Mouse (Mus musculus): ENCODE results near the gene Olfr328. TPM values are rescaled to one million over a fixed set of nuclear protein-coding genes. Genes with fewer than 3 reads are reported as not detected.

Olfr328 gene
- polyA plus RNA-seq (2015; fragmentation: Nextera tagmentation; extraction: Ambion mirVana): 0.14 TPM in 1 of 2 replicates, not detected in the other

DNA sequence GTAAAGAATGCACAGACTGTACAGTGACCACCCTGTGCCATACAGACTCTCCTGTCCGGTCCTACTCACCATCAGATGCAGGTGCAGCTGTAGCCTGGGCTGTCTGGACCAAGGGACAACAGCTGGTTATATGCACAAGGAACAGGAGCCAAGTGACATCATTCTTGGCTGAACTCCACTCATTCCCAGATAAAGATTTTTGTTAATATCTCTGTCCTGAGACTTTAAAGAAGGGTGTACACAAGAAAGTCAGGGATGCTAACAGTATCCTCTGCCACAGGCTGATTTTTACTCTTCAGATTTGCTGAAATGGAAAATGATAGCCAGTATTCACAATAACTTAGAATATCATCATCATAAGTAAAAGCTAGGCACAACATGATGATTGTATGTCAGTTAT, at the start of gene Olfr328:
Gene Olfr328, minus strand, starts transcription at position 101 of the 400 bp plus-strand sequence.
- H3K36me3 ChIP-seq: no peaks in the 10 kb centered on the region
- H3K27me3 ChIP-seq: no peaks in the 10 kb centered on the region
- 78% methylated on average over 1 of the region's 1 CpGs for WGBS
- H3K27ac ChIP-seq (replicated peaks): no peak within 1 kb of the TSS
- ATAC-seq (ENCODE audit: low FRiP score, low read depth): no peak
- H3K4me1 ChIP-seq (replicated peaks): no peaks in the 10 kb centered on the region
- no peaks in the 10 kb centered on the region for H3K9me3 ChIP-seq
- H3K9ac ChIP-seq: no peak within 1 kb of the TSS
- H3K4me2 ChIP-seq: no peak within 1 kb of the TSS
- no peak within 1 kb of the TSS for H3K4me3 ChIP-seq

DNA sequence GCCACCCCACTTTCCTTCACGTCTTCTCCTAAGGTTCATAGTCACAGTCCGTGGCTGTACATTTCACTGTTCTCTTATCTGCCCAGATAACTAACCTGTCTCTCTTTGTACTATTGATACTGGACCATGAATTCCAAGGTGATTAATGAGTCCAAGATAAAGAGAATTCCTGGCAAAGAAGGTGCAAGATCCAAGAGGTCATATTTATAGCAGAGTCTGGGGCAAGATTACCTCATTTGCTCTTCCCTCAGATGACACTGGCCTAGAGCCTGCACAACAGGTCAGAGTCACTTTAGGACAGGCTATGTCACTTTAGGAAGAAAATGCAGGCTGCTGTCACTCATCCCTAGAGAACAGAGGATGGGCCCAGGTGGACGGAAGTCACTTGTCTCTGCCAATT, 49.8 kb upstream of the Olfr328 start:
- 87% methylated on average over 3 of the region's 3 CpGs for WGBS
- Histone ChIP-seq H3K4me1 (replicated peaks) (no peaks in the 10 kb centered on the region), H3K9me3 (no peaks in the 10 kb centered on the region), H3K4me2 (no peak overlapping the region), H3K27me3 (no peaks in the 10 kb centered on the region), H3K36me3 (no peaks in the 10 kb centered on the region), H3K4me3 (no peak overlapping the region), H3K9ac (no peak overlapping the region), H3K27ac (replicated peaks) (no peak overlapping the region)
- ATAC-seq (ENCODE audit: low FRiP score, low read depth): no peak

- H3K36me3 ChIP-seq: no peaks in the 10 kb centered on the region
- H3K4me3 ChIP-seq: no peak overlapping the region
- no peak overlapping the region for H3K9ac ChIP-seq
- no peak overlapping the region for H3K27ac ChIP-seq (replicated peaks)
- H3K27me3 ChIP-seq: no peaks in the 10 kb centered on the region
- H3K4me1 ChIP-seq (replicated peaks): no peaks in the 10 kb centered on the region
- no peaks in the 10 kb centered on the region for H3K9me3 ChIP-seq
- no peak overlapping the region for H3K4me2 ChIP-seq
- 67% methylated on average over 2 of the region's 2 CpGs for WGBS
- no peak for ATAC-seq (ENCODE audit: low FRiP score, low read depth)
Measured at GRCm38 (mm10) chr11:58604688-58605087, 49.3 kb upstream of the Olfr328 start.

GRCm38 (mm10) chr11:58602800-58603560, 47.5 kb upstream of the Olfr328 start:
- no peaks in the 10 kb centered on the region for H3K4me1 ChIP-seq (replicated peaks)
- no peak overlapping the region for H3K4me3 ChIP-seq
- 81% methylated on average over 6 of the region's 6 CpGs for WGBS
- H3K36me3 ChIP-seq: no peaks in the 10 kb centered on the region
- no peak overlapping the region for H3K9ac ChIP-seq
- no peak for ATAC-seq (ENCODE audit: low FRiP score, low read depth)
- no peaks in the 10 kb centered on the region for H3K9me3 ChIP-seq
- no peaks in the 10 kb centered on the region for H3K27me3 ChIP-seq
- H3K4me2 ChIP-seq: no peak overlapping the region
- no peak overlapping the region for H3K27ac ChIP-seq (replicated peaks)

DNA sequence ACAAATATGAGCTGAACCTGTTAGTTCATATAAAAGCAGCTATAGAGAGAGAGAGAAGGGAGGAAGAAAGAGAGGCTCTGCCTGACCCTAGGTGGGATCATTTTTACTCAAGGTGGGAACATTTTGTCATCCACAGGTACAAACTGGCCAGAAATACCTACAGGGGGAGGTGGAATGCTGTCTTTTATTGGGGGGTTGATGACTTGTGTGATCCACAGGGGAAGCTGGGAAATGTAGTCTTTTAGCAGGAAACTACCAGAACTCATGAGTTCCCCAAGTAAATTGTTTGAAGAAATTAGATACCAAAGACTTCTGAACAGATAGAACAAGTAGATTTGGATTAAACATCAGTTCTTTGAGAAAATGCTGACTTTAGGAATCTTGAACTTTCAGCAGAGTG, 46.6 kb upstream of the Olfr328 start:
- no peaks in the 10 kb centered on the region for H3K36me3 ChIP-seq
- no peak overlapping the region for H3K27ac ChIP-seq (replicated peaks)
- no peak overlapping the region for H3K4me3 ChIP-seq
- no peak overlapping the region for H3K9ac ChIP-seq
- H3K4me2 ChIP-seq: no peak overlapping the region
- no peak for ATAC-seq (ENCODE audit: low FRiP score, low read depth)
- H3K9me3 ChIP-seq: no peaks in the 10 kb centered on the region
- no peaks in the 10 kb centered on the region for H3K27me3 ChIP-seq
- H3K4me1 ChIP-seq (replicated peaks): no peaks in the 10 kb centered on the region

- Histone ChIP-seq H3K27me3 (no peaks in the 10 kb centered on the region), H3K27ac (replicated peaks) (no peak overlapping the region), H3K4me1 (replicated peaks) (no peaks in the 10 kb centered on the region), H3K4me3 (no peak overlapping the region), H3K36me3 (no peaks in the 10 kb centered on the region), H3K9ac (no peak overlapping the region), H3K9me3 (no peaks in the 10 kb centered on the region), H3K4me2 (no peak overlapping the region)
- no peak for ATAC-seq (ENCODE audit: low FRiP score, low read depth)
- 87% methylated on average over 13 of the region's 13 CpGs for WGBS
Measured at GRCm38 (mm10) chr11:58597837-58598236, 42.4 kb upstream of the Olfr328 start.

DNA sequence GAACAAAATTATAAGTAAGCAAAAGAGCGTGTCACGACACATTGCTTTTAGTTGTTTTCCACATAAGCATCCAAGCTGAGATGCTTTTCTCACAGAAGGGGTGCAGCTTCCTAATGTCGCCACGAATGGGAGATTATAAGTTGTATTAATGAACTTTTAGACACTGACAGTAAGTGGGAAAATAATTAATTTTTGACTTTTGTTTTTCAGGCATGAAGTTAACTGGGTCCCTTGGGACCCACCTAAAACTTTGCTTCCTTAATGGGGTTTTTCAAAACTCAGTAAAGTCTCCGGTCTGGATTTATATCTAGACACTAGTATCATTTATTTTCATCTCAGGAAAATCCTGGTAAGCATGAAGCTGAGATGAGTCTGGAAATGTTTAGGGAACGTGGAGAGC, 39.4 kb upstream of the Olfr328 start, which contains the start of gene Olfr324:
Gene Olfr324, plus strand, starts transcription at position 301 of the 400 bp plus-strand sequence.
- no peak within 1 kb of the TSS for H3K4me3 ChIP-seq
- no peaks in the 10 kb centered on the region for H3K27me3 ChIP-seq
- H3K4me1 ChIP-seq (replicated peaks): no peaks in the 10 kb centered on the region
- H3K4me2 ChIP-seq: no peak within 1 kb of the TSS
- no peak within 1 kb of the TSS for H3K27ac ChIP-seq (replicated peaks)
- H3K9me3 ChIP-seq: no peaks in the 10 kb centered on the region
- no peaks in the 10 kb centered on the region for H3K36me3 ChIP-seq
- ATAC-seq (ENCODE audit: low FRiP score, low read depth): no peak
- WGBS: 85% methylated on average over 6 of the region's 6 CpGs
- no peak within 1 kb of the TSS for H3K9ac ChIP-seq

GRCm38 (mm10) chr11:58588620-58589250, 33.3 kb upstream of the Olfr328 start:
- Histone ChIP-seq H3K4me3 (no peak overlapping the region), H3K4me1 (replicated peaks) (0 out of 2 replicates have a peak, but pooled peaks cover 4% of the 10 kb centered on the region), H3K9ac (no peak overlapping the region), H3K27ac (replicated peaks) (no peak overlapping the region), H3K36me3 (no peaks in the 10 kb centered on the region), H3K27me3 (no peaks in the 10 kb centered on the region), H3K9me3 (no peaks in the 10 kb centered on the region), H3K4me2 (no peak overlapping the region)
- WGBS: 31% methylated on average over 3 of the region's 3 CpGs
- ATAC-seq (ENCODE audit: low FRiP score, low read depth): no peak

DNA sequence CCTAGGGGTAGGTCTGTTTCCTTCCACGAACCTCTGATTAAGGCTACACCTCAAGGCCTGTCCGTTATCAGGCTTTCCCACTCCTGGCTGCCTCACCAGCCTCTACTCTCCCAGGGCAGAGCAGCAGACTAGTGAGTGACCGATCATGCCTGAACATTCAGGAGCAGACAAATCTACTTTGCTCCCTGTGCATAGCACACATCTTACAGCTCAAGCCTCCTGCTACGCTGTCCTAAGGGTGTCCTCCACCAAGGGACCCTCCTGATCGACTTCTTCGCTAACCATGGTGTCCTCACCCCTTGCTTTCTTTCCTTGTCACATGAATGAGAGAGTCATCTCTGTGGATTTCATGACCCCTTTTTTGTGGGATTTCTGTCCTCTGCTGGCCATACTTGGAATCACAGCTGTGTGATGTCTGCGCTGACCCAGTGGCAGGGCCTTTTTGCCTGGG, 32.5 kb upstream of the Olfr328 start:
- Histone ChIP-seq H3K9me3 (no peaks in the 10 kb centered on the region), H3K9ac (no peak overlapping the region), H3K4me3 (no peak overlapping the region), H3K27ac (replicated peaks) (no peak overlapping the region), H3K4me2 (no peak overlapping the region), H3K4me1 (replicated peaks) (0 out of 2 replicates have a peak, but pooled peaks cover 4% of the 10 kb centered on the region), H3K27me3 (no peaks in the 10 kb centered on the region), H3K36me3 (no peaks in the 10 kb centered on the region)
- WGBS: 67% methylated on average over 7 of the region's 7 CpGs
- ATAC-seq (ENCODE audit: low FRiP score, low read depth): no peak

- H3K9ac ChIP-seq: no peak overlapping the region
- no peaks in the 10 kb centered on the region for H3K4me1 ChIP-seq (replicated peaks)
- 76% methylated on average over 8 of the region's 8 CpGs for WGBS
- H3K27ac ChIP-seq (replicated peaks): no peak overlapping the region
- no peak for ATAC-seq (ENCODE audit: low FRiP score, low read depth)
- H3K27me3 ChIP-seq: no peaks in the 10 kb centered on the region
- no peak overlapping the region for H3K4me2 ChIP-seq
- no peaks in the 10 kb centered on the region for H3K36me3 ChIP-seq
- H3K9me3 ChIP-seq: no peaks in the 10 kb centered on the region
- H3K4me3 ChIP-seq: no peak overlapping the region
Measured at GRCm38 (mm10) chr11:58578636-58579035, 23.2 kb upstream of the Olfr328 start.

GRCm38 (mm10) chr11:58577430-58577829, 22.0 kb upstream of the Olfr328 start, which contains the start of gene Olfr325:
Gene Olfr325 (plus strand): TSS chr11:58577730.
- H3K4me1 ChIP-seq (replicated peaks): no peaks in the 10 kb centered on the region
- no peak within 1 kb of the TSS for H3K4me3 ChIP-seq
- WGBS: 89% methylated on average over 1 of the region's 1 CpGs
- ATAC-seq (ENCODE audit: low FRiP score, low read depth): no peak
- no peak within 1 kb of the TSS for H3K4me2 ChIP-seq
- H3K27me3 ChIP-seq: no peaks in the 10 kb centered on the region
- no peak within 1 kb of the TSS for H3K27ac ChIP-seq (replicated peaks)
- H3K36me3 ChIP-seq: no peaks in the 10 kb centered on the region
- no peaks in the 10 kb centered on the region for H3K9me3 ChIP-seq
- H3K9ac ChIP-seq: no peak within 1 kb of the TSS

DNA sequence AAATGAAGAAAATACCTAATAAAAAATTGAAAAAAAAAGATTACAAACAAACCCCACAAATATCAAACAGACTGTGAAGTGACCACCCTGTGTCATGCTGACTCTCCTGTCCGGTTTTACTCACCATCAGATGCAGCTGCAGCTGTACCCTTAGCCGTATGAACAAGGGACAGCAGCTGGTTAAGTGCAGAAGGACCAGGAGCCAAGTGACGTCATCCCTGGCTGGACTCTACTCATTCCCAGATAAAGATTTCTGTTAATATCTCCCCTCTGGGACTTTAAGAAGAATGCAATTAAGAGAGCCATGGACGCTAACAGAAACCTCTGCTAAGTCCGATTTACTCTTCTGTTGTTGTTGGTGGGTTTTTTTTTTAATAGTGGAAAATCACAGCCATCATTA, 15.0 kb upstream of the Olfr328 start, which contains the start of gene Olfr224:
Gene Olfr224, minus strand, starts transcription at position 149 of the 400 bp plus-strand sequence.
- no peak for ATAC-seq (ENCODE audit: low FRiP score, low read depth)
- no peak within 1 kb of the TSS for H3K4me3 ChIP-seq
- no peaks in the 10 kb centered on the region for H3K4me1 ChIP-seq (replicated peaks)
- no peak within 1 kb of the TSS for H3K27ac ChIP-seq (replicated peaks)
- WGBS: 74% methylated on average over 5 of the region's 5 CpGs
- H3K27me3 ChIP-seq: no peaks in the 10 kb centered on the region
- no peak within 1 kb of the TSS for H3K9ac ChIP-seq
- no peaks in the 10 kb centered on the region for H3K9me3 ChIP-seq
- no peak within 1 kb of the TSS for H3K4me2 ChIP-seq
- H3K36me3 ChIP-seq: no peaks in the 10 kb centered on the region

Measured in hindbrain, embryonic 15.5 days (tissue).